Mouse (Mus musculus) hindbrain, embryonic 14.5 days (tissue): ENCODE data around the gene Bhlhe40. TPM values are rescaled to one million over a fixed set of nuclear protein-coding genes. Genes with fewer than 3 reads are reported as not detected.

Experiments used
- ATAC-seq: fragments of 200-750 bp; cut with Nextera tagmentation; 2 replicates; pipeline ENCODE4 v1.8.0; 2017; ENCODE audit warnings: moderate number of reproducible peaks, mild to moderate bottlenecking, moderate TSS enrichment, moderate library complexity; ENCODE audit not compliant: low FRiP score
- DNase-seq: peaks from one replicate; pipeline ENCODE4 v3.0.0-alpha.2; 2015; ENCODE audit warnings: low spot score
- H3K27ac ChIP-seq: fragments of 300-500 bp; sonication (generic); 2 replicates; pipeline ENCODE4 v1.5.1; 2014; ENCODE audit warnings: mild to moderate bottlenecking, moderate library complexity
- H3K27me3 ChIP-seq: fragments of 300-500 bp; sonication (generic); 2 replicates; pipeline ENCODE4 v1.6.1; 2014; ENCODE audit warnings: mild to moderate bottlenecking, low read length, mixed read lengths; ENCODE audit not compliant: control insufficient read depth, insufficient read depth
- H3K36me3 ChIP-seq: fragments of 300-500 bp; sonication (generic); replicated peaks from 2 replicates; pipeline ENCODE4 v1.6.1; 2014; ENCODE audit not compliant: control insufficient read depth, insufficient read depth
- H3K4me1 ChIP-seq: fragments of 300-500 bp; sonication (generic); replicated peaks from 2 replicates; pipeline ENCODE4 v1.6.1; 2014; ENCODE audit warnings: antibody characterized with exemption, low read length, mixed read lengths; ENCODE audit not compliant: control insufficient read depth, insufficient read depth
- H3K4me2 ChIP-seq: fragments of 300-500 bp; sonication (generic); replicated peaks from 2 replicates; pipeline ENCODE4 v1.6.1; 2014; ENCODE audit warnings: mild to moderate bottlenecking, moderate library complexity
- H3K4me3 ChIP-seq: fragments of 300-500 bp; sonication (generic); replicated peaks from 2 replicates; pipeline ENCODE4 v1.5.1; 2014; ENCODE audit warnings: mild to moderate bottlenecking, low read length
- H3K9ac ChIP-seq: fragments of 300-500 bp; sonication (generic); 2 replicates; pipeline ENCODE4 v1.6.1; 2014
- H3K9me3 ChIP-seq: fragments of 300-500 bp; sonication (generic); 2 replicates; pipeline ENCODE4 v1.6.1; 2016; ENCODE audit warnings: low read length; ENCODE audit not compliant: control insufficient read depth
- WGBS: fragments of 180-500 bp; shearing (Covaris S2); extraction: QIAGEN DNeasy Blood & Tissue Kit; methylation state at CpG from one replicate; pipeline ENCODE4 v1.1.7; 2014; 5-methylcytosine and 5-hydroxymethylcytosine counted together
- polyA plus RNA-seq: library from polyadenylated mRNA; unstranded; fragments of >200 nt; fragmentation: Nextera tagmentation; extraction: Ambion mirVana; gene quantifications from 2 replicates; pipeline ENCODE4 v1.2.1, GENCODE M21; 2014

Bhlhe40 gene
- polyA plus RNA-seq, 1 experiment from 2014 or later = 4.8 TPM

GRCm38 (mm10) chr6:108697345-108697744 is 36.9 kb downstream of the Bhlhe40 start:
- 89% methylated on average over 10 of the region's 10 CpGs for WGBS

DNA sequence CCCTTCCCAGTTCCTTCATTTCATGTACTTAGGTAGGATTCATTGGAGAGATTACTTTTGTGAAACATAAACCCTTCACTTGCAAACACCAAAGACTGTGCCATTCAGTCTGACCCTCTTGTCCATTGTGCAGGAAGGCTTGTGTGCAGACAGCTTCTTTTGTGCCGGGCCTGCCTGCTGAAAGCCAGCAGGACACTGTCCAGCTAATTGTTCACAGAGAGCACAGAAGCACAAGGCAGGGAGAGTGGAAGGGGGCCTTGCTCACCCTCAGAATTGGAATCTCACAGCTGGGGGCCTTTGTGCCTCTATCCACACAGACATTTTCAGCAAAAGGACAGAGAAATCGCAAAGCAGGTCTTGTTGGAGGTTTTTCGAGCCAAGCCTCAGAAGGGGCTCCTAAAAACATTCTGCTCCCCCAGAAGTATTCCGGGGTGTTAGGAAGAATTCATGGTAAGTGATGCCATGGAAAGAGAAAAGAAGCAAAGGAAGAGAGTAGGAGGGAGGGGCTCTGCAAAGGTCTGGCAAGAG is 38.0 kb downstream of the Bhlhe40 start:
- ATAC-seq (peak; percentile 42; the same call in 1 of the 2 replicates), DNase-seq (no peak)
- H3K36me3 ChIP-seq = no peaks in the 10 kb centered on the region
- no peaks in the 10 kb centered on the region for H3K9me3 ChIP-seq
- H3K4me1 ChIP-seq = peaks cover 5% of the 10 kb centered on the region; the same call in 1 of the 2 replicates
- H3K27ac ChIP-seq = no peak overlapping the region
- 11% methylated on average over 4 of the region's 4 CpGs for WGBS
- H3K27me3 ChIP-seq = no peaks in the 10 kb centered on the region
- H3K9ac ChIP-seq = no peak overlapping the region
- H3K4me2 ChIP-seq = no peak overlapping the region
- H3K4me3 ChIP-seq = no peak overlapping the region

More at GRCm38 (mm10) chr6:108697345-108697744, 36.9 kb downstream of the Bhlhe40 start:
- H3K9me3 ChIP-seq = no peaks in the 10 kb centered on the region
- peaks cover 5% of the 10 kb centered on the region; the same call in 1 of the 2 replicates for H3K4me1 ChIP-seq
- no peak overlapping the region for H3K27ac ChIP-seq
- no peak for DNase-seq
- no peak overlapping the region for H3K4me2 ChIP-seq
- H3K9ac ChIP-seq = no peak overlapping the region
- H3K36me3 ChIP-seq = no peaks in the 10 kb centered on the region
- no peaks in the 10 kb centered on the region for H3K27me3 ChIP-seq
- no peak for ATAC-seq
- no peak overlapping the region for H3K4me3 ChIP-seq

GRCm38 (mm10) chr6:108699679-108700078 is 39.2 kb downstream of the Bhlhe40 start:
- Histone ChIP-seq H3K36me3 (no peaks in the 10 kb centered on the region), H3K4me2 (no peak overlapping the region), H3K4me3 (no peak overlapping the region), H3K9me3 (no peaks in the 10 kb centered on the region), H3K9ac (no peak overlapping the region), H3K27ac (no peak overlapping the region), H3K27me3 (no peaks in the 10 kb centered on the region), H3K4me1 (peaks cover 5% of the 10 kb centered on the region; the same call in 1 of the 2 replicates)
- ATAC-seq (no peak), DNase-seq (no peak)
- WGBS = 72% methylated on average over 3 of the region's 3 CpGs

- DNase-seq (no peak), ATAC-seq (peak; percentile 51)
- no peak overlapping the region for H3K27ac ChIP-seq
- peaks cover 5% of the 10 kb centered on the region; the same call in 1 of the 2 replicates for H3K4me1 ChIP-seq
- H3K9me3 ChIP-seq = no peaks in the 10 kb centered on the region
- WGBS = 20% methylated on average over 17 of the region's 17 CpGs
- peak overlapping the region; percentile 41 for H3K4me2 ChIP-seq
- no peak overlapping the region for H3K4me3 ChIP-seq
- no peak overlapping the region for H3K9ac ChIP-seq
- no peaks in the 10 kb centered on the region for H3K36me3 ChIP-seq
- no peaks in the 10 kb centered on the region for H3K27me3 ChIP-seq
Observed at GRCm38 (mm10) chr6:108700638-108701343, 40.4 kb downstream of the Bhlhe40 start.

- ATAC-seq = no peak
Observed at GRCm38 (mm10) chr6:108702648-108703047, 42.2 kb downstream of the Bhlhe40 start.

GRCm38 (mm10) chr6:108703085-108703484 is 42.7 kb downstream of the Bhlhe40 start:
- DNase-seq = no peak
- H3K27ac ChIP-seq = no peak overlapping the region
- no peak overlapping the region for H3K4me3 ChIP-seq
- H3K36me3 ChIP-seq = no peaks in the 10 kb centered on the region
- H3K9ac ChIP-seq = no peak overlapping the region
- no peak for ATAC-seq
- no peak overlapping the region for H3K4me2 ChIP-seq
- H3K4me1 ChIP-seq = peaks cover 5% of the 10 kb centered on the region; the same call in 1 of the 2 replicates
- no peaks in the 10 kb centered on the region for H3K27me3 ChIP-seq
- H3K9me3 ChIP-seq = no peaks in the 10 kb centered on the region
- 93% methylated on average over 1 of the region's 1 CpGs for WGBS

More at GRCm38 (mm10) chr6:108702648-108703047, 42.2 kb downstream of the Bhlhe40 start:
- Histone ChIP-seq H3K36me3 (no peaks in the 10 kb centered on the region), H3K27me3 (no peaks in the 10 kb centered on the region), H3K9ac (no peak overlapping the region), H3K4me1 (peaks cover 5% of the 10 kb centered on the region; the same call in 1 of the 2 replicates), H3K4me3 (no peak overlapping the region), H3K9me3 (no peaks in the 10 kb centered on the region), H3K4me2 (no peak overlapping the region), H3K27ac (no peak overlapping the region)
- WGBS = 51% methylated on average over 3 of the region's 3 CpGs
- DNase-seq = no peak

GRCm38 (mm10) chr6:108704316-108705080 is 44.1 kb downstream of the Bhlhe40 start:
- Histone ChIP-seq H3K27me3 (no peaks in the 10 kb centered on the region), H3K4me2 (no peak overlapping the region), H3K4me3 (no peak overlapping the region), H3K9me3 (no peaks in the 10 kb centered on the region), H3K4me1 (peaks cover 5% of the 10 kb centered on the region; the same call in 1 of the 2 replicates), H3K9ac (no peak overlapping the region), H3K36me3 (no peaks in the 10 kb centered on the region), H3K27ac (no peak overlapping the region)
- ATAC-seq (no peak), DNase-seq (no peak)
- WGBS = 57% methylated on average over 9 of the region's 9 CpGs

- H3K36me3 ChIP-seq = no peaks in the 10 kb centered on the region
- H3K4me2 ChIP-seq = no peak overlapping the region
- no peaks in the 10 kb centered on the region for H3K9me3 ChIP-seq
- H3K9ac ChIP-seq = no peak overlapping the region
- H3K27ac ChIP-seq = no peak overlapping the region
- ATAC-seq (no peak), DNase-seq (no peak)
- no peak overlapping the region for H3K4me3 ChIP-seq
- WGBS = 90% methylated on average over 6 of the region's 6 CpGs
- no peaks in the 10 kb centered on the region for H3K4me1 ChIP-seq
- H3K27me3 ChIP-seq = no peaks in the 10 kb centered on the region
Observed at GRCm38 (mm10) chr6:108705957-108706356, 45.5 kb downstream of the Bhlhe40 start.

DNA sequence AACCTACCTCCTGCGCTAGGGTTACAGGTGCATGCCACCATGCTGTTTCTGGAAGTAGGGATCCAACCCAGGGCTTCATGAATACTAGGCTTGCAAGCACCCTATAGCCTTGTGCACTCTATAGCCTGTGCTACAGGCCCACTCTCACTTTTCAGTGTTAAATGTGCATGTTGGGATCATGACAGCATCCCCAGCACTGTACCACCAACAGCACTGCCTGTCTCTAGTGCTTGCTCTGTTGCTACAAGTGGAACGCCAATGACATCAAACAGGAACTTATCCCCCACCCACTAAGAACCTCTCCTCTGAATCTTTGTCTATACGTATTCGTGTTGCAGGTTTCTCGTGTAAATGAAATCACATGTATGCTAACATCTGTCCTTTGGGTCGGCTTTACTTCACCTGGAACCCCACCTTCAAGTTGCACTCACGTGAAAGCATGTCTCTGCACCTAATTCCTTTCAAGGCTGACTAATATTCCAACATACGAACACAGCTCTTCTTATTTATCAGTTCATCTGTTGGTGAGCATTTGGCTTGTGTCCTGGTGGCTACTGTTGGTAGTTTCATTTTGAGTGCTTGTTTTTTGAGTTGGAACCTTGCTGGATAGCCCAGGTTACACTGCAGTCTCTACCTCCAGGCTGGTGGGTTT is 46.7 kb downstream of the Bhlhe40 start:
- no peak for ATAC-seq
- no peak for DNase-seq
- no peaks in the 10 kb centered on the region for H3K9me3 ChIP-seq
- H3K4me1 ChIP-seq = no peaks in the 10 kb centered on the region
- WGBS = 94% methylated on average over 8 of the region's 8 CpGs
- no peaks in the 10 kb centered on the region for H3K36me3 ChIP-seq
- no peak overlapping the region for H3K9ac ChIP-seq
- H3K27ac ChIP-seq = no peak overlapping the region
- no peaks in the 10 kb centered on the region for H3K27me3 ChIP-seq
- H3K4me3 ChIP-seq = no peak overlapping the region
- no peak overlapping the region for H3K4me2 ChIP-seq
